Mouse (Mus musculus) MEL (cell line): ENCODE measurements around the gene Gm10643. TPM values are rescaled to one million over a fixed set of nuclear protein-coding genes. Genes with fewer than 3 reads are reported as not detected.

ENCODE experiments used
- DNase-seq: peaks from one replicate; pipeline ENCODE4 v3.0.0; 2011; ENCODE audit warnings: low read depth, low spot score
- H3K27ac ChIP-seq: 2 replicates; pipeline ENCODE4 v1.5.1; 2012; ENCODE audit warnings: low read depth, mild to moderate bottlenecking, control low read depth, low read length, moderate library complexity; ENCODE audit not compliant: control insufficient read depth
- H3K27me3 ChIP-seq, 2 experiments: fragments of 150-350 bp in 1 of 2; sonication (generic) in 1 of 2; 2 replicates each; pipeline ENCODE4 v1.6.1; 2012; ENCODE audit warnings: low read length in 2 of 2, mild to moderate bottlenecking in 2 of 2, improper control_type of control experiment in 1 of 2, moderate library complexity in 1 of 2; ENCODE audit not compliant: insufficient read depth in 2 of 2, control insufficient read depth in 1 of 2
- H3K36me3 ChIP-seq, 2 experiments: 2 replicates each; pipeline ENCODE4 v1.6.1; 2012 to 2014; ENCODE audit warnings: low read length in 2 of 2, improper control_type of control experiment in 1 of 2, inconsistent platforms in 1 of 2, mild to moderate bottlenecking in 1 of 2; ENCODE audit not compliant: insufficient read depth in 2 of 2, control insufficient read depth in 1 of 2
- H3K4me1 ChIP-seq, 2 experiments: fragments of 150-350 bp in 1 of 2; sonication (generic) in 1 of 2; 2 replicates each; pipeline ENCODE4 v1.6.1; 2012; ENCODE audit warnings: low read length in 2 of 2, improper control_type of control experiment in 1 of 2, mild to moderate bottlenecking in 1 of 2; ENCODE audit not compliant: insufficient read depth in 2 of 2, control insufficient read depth in 1 of 2
- H3K4me3 ChIP-seq, 2 experiments: fragments of 150-350 bp in 1 of 2; sonication (generic) in 1 of 2; 2 replicates each; pipeline ENCODE4 v1.5.1; 2012; ENCODE audit warnings: low read depth in 2 of 2, low read length in 2 of 2, mild to moderate bottlenecking in 2 of 2, moderate library complexity in 2 of 2, control low read depth in 1 of 2, improper control_type of control experiment in 1 of 2; ENCODE audit not compliant: control insufficient read depth in 1 of 2, insufficient read depth in 1 of 2
- H3K79me2 ChIP-seq: 2 replicates; pipeline ENCODE4 v1.6.1; 2012; ENCODE audit warnings: mild to moderate bottlenecking, low read length, moderate library complexity; ENCODE audit not compliant: control insufficient read depth, poor library complexity, insufficient read depth
- H3K9ac ChIP-seq: 2 replicates; pipeline ENCODE4 v1.6.1; 2012; ENCODE audit warnings: low read depth, mild to moderate bottlenecking, control low read depth, low read length, moderate library complexity; ENCODE audit not compliant: control insufficient read depth, poor library complexity, severe bottlenecking
- H3K9me3 ChIP-seq: fragments of 150-350 bp; sonication (generic); replicated peaks from 2 replicates; pipeline ENCODE4 v1.6.1; 2012; ENCODE audit warnings: mild to moderate bottlenecking, low read length, improper control_type of control experiment, moderate library complexity; ENCODE audit not compliant: insufficient read depth
- CHD1 ChIP-seq: IDR thresholded peaks from 2 replicates; pipeline ENCODE4 v1.6.1; 2012; ENCODE audit warnings: low read depth, mild to moderate bottlenecking, inconsistent platforms, low read length, improper control_type of control experiment
- CHD2 ChIP-seq: IDR thresholded peaks from 2 replicates; pipeline ENCODE4 v1.6.1; 2011; ENCODE audit warnings: low read length, improper control_type of control experiment
- CTCF ChIP-seq, 3 experiments: IDR thresholded peaks in 2 of 3; conservative IDR thresholded peaks in 1 of 3; 2 replicates each; pipeline ENCODE4 v1.5.1; 2011 to 2012; ENCODE audit warnings: low read length in 3 of 3, low read depth in 2 of 3, mild to moderate bottlenecking in 2 of 3, improper control_type of control experiment in 1 of 3, inconsistent platforms in 1 of 3, mixed read lengths in 1 of 3, moderate library complexity in 1 of 3; ENCODE audit not compliant: control insufficient read depth in 1 of 3, insufficient read depth in 1 of 3, poor library complexity in 1 of 3, severe bottlenecking in 1 of 3
- EP300 ChIP-seq, 2 experiments: IDR thresholded peaks; 2 replicates each; pipeline ENCODE4 v1.6.1; 2011; ENCODE audit warnings: improper control_type of control experiment in 2 of 2, low read length in 2 of 2, low read depth in 1 of 2, mild to moderate bottlenecking in 1 of 2
- ETS1 ChIP-seq: IDR thresholded peaks from 2 replicates; pipeline ENCODE4 v1.6.1; 2012; ENCODE audit warnings: low read depth, mild to moderate bottlenecking, inconsistent platforms, low read length, improper control_type of control experiment, moderate library complexity
- GABPA ChIP-seq: IDR thresholded peaks from 2 replicates; pipeline ENCODE4 v1.6.1; 2012; ENCODE audit warnings: low read depth, mild to moderate bottlenecking, inconsistent platforms, low read length, improper control_type of control experiment, moderate library complexity
- GATA1 ChIP-seq: IDR thresholded peaks from 2 replicates; pipeline ENCODE4 v1.6.1; 2011; ENCODE audit warnings: low read depth, low read length, improper control_type of control experiment
- HCFC1 ChIP-seq: IDR thresholded peaks from 2 replicates; pipeline ENCODE4 v1.6.1; 2012; ENCODE audit warnings: low read depth, mild to moderate bottlenecking, inconsistent platforms, low read length, improper control_type of control experiment, moderate library complexity
- JUND ChIP-seq: IDR thresholded peaks from 2 replicates; pipeline ENCODE4 v1.6.1; 2011; ENCODE audit warnings: low read depth, mild to moderate bottlenecking, improper control_type of control experiment, low read length
- KAT2A ChIP-seq: conservative IDR thresholded peaks from 2 replicates; pipeline ENCODE4 v1.6.1; 2012; ENCODE audit warnings: low read depth, low read length, improper control_type of control experiment, inconsistent platforms
- MAFK ChIP-seq: IDR thresholded peaks from 2 replicates; pipeline ENCODE4 v1.6.1; 2011; ENCODE audit warnings: low read depth, mild to moderate bottlenecking, low read length, improper control_type of control experiment, borderline replicate concordance
- MAZ ChIP-seq: IDR thresholded peaks from 2 replicates; pipeline ENCODE4 v1.6.1; 2012; ENCODE audit warnings: low read depth, mild to moderate bottlenecking, inconsistent platforms, low read length, improper control_type of control experiment
- MEF2A ChIP-seq: IDR thresholded peaks from 2 replicates; pipeline ENCODE4 v1.6.1; 2014; ENCODE audit warnings: low read depth, mild to moderate bottlenecking, inconsistent platforms, low read length, improper control_type of control experiment; ENCODE audit not compliant: poor library complexity, insufficient replicate concordance, severe bottlenecking; ENCODE audit errors: extremely low read depth
- NELFE ChIP-seq: IDR thresholded peaks from 2 replicates; pipeline ENCODE4 v1.6.1; 2011; ENCODE audit warnings: low read depth, low read length, improper control_type of control experiment
- POLR2AphosphoS5 ChIP-seq: IDR thresholded peaks from 2 replicates; pipeline ENCODE4 v1.6.1; 2012; ENCODE audit warnings: low read depth, borderline replicate concordance, mild to moderate bottlenecking, inconsistent platforms, low read length, moderate library complexity, mixed read lengths
- RCOR1 ChIP-seq: IDR thresholded peaks from 2 replicates; pipeline ENCODE4 v1.6.1; 2012; ENCODE audit warnings: low read depth, mild to moderate bottlenecking, inconsistent platforms, low read length, improper control_type of control experiment
- SIN3A ChIP-seq: IDR thresholded peaks from 2 replicates; pipeline ENCODE4 v1.6.1; 2012; ENCODE audit warnings: low read length, improper control_type of control experiment, inconsistent platforms
- TAL1 ChIP-seq: IDR thresholded peaks from 2 replicates; pipeline ENCODE4 v1.6.1; 2012; ENCODE audit warnings: mild to moderate bottlenecking, inconsistent platforms, low read length, moderate library complexity, mixed read lengths
- TBP ChIP-seq: IDR thresholded peaks from 2 replicates; pipeline ENCODE4 v1.8.0; 2011; ENCODE audit warnings: low read depth, low read length, improper control_type of control experiment
- UBTF ChIP-seq: IDR thresholded peaks from 2 replicates; pipeline ENCODE4 v1.6.1; 2012; ENCODE audit warnings: low read depth, mild to moderate bottlenecking, inconsistent platforms, low read length, improper control_type of control experiment, moderate library complexity, borderline replicate concordance; ENCODE audit not compliant: insufficient read depth
- USF2 ChIP-seq, 2 experiments: IDR thresholded peaks; 2 replicates each; pipeline ENCODE4 v1.6.1; 2011 to 2012; ENCODE audit warnings: improper control_type of control experiment in 2 of 2, low read length in 2 of 2, borderline replicate concordance in 1 of 2, inconsistent platforms in 1 of 2, low read depth in 1 of 2, mild to moderate bottlenecking in 1 of 2; ENCODE audit not compliant: insufficient read depth in 1 of 2
- ZKSCAN1 ChIP-seq: IDR thresholded peaks from 2 replicates; pipeline ENCODE4 v1.6.1; 2012; ENCODE audit warnings: low read depth, mild to moderate bottlenecking, inconsistent platforms, low read length, improper control_type of control experiment, moderate library complexity
- ZMIZ1 ChIP-seq: IDR thresholded peaks from 2 replicates; pipeline ENCODE4 v1.6.1; 2012; ENCODE audit warnings: low read depth, mild to moderate bottlenecking, inconsistent platforms, low read length, improper control_type of control experiment, moderate library complexity
- polyA plus RNA-seq, 2 experiments: library from polyadenylated mRNA; stranded (reverse) in 1 of 2; unstranded in 1 of 2; fragments of >175 nt in 1 of 2; fragments of >200 nt in 1 of 2; gene quantifications; 2 replicates each; pipeline versions ENCODE4 v1.2.1 to v1.2.4; 2012; ENCODE audit warnings: low replicate concordance in 2 of 2, low read depth in 1 of 2; ENCODE audit not compliant: insufficient read length in 2 of 2, insufficient read depth in 1 of 2, missing spikeins in 1 of 2
- total RNA-seq: library from RNA; depleted of rRNA; stranded (reverse); fragments of 300-350 nt; gene quantifications from 2 replicates; pipeline ENCODE4 v1.2.3, GENCODE M21; 2012; rRNA removed

Gm10643 gene
- total RNA-seq (0.23 and 0.26 TPM in 2 replicates), polyA plus RNA-seq (under 1 TPM in 1 of 2 experiments, not detected in 1; 0.28 TPM)

GRCm38 (mm10) chr8:84065037-84065436, at the start of gene Gm10643:
Gene Gm10643, minus strand, starts transcription at chr8:84065137.
- peak within 1 kb of the TSS; percentile 71 to 94 for H3K4me3 ChIP-seq
- no peaks in the 10 kb centered on the region for H3K9me3 ChIP-seq
- no peaks in the 10 kb centered on the region for H3K27me3 ChIP-seq
- peaks cover 14% of the 10 kb centered on the region for H3K79me2 ChIP-seq
- peaks cover 6 to 26% of the 10 kb centered on the region in 2 experiments for H3K4me1 ChIP-seq
- DNase-seq, result no peak
- peak within 1 kb of the TSS; percentile 93 for H3K27ac ChIP-seq
- H3K9ac ChIP-seq, result peak within 1 kb of the TSS; percentile 92
- TF ChIP-seq UBTF (no peak), MAZ (no peak), USF2 (IDR thresholded peaks at IDR 0.05; ENCODE audit: borderline replicate concordance in 1 of 2, insufficient read depth in 1 of 2, low read depth in 1 of 2, low read length in 2 of 2) (no peak), SIN3A (no peak), EP300 (IDR thresholded peaks at IDR 0.05; ENCODE audit: low read depth in 1 of 2, low read length in 2 of 2) (no peak), MEF2A (no peak), ETS1 (no peak), TBP (no peak)
- peaks cover 0 to 28% of the 10 kb centered on the region in 2 experiments; a peak in 2 of 4 replicates for H3K36me3 ChIP-seq

GRCm38 (mm10) chr8:84106216-84107040, 41.5 kb upstream of the Gm10643 start:
- TF ChIP-seq ZMIZ1 (no peak), CTCF (IDR thresholded peaks at IDR 0.05 in 2 of 3, conservative IDR thresholded peaks at IDR 0.05 in 1 of 3; ENCODE audit: control insufficient read depth in 1 of 3, insufficient read depth in 1 of 3, low read depth in 2 of 3, low read length in 3 of 3, poor library complexity in 1 of 3, severe bottlenecking in 1 of 3) (no peak), NELFE (no peak), GABPA (no peak), JUND (no peak), EP300 (IDR thresholded peaks at IDR 0.05; ENCODE audit: low read depth in 1 of 2, low read length in 2 of 2) (no peak), MAFK (no peak), RCOR1 (no peak), MEF2A (no peak), ZKSCAN1 (no peak), USF2 (IDR thresholded peaks at IDR 0.05; ENCODE audit: borderline replicate concordance in 1 of 2, insufficient read depth in 1 of 2, low read depth in 1 of 2, low read length in 2 of 2) (no peak), KAT2A (no peak), HCFC1 (no peak), TAL1 (no peak), POLR2AphosphoS5 (no peak), CHD1 (no peak), GATA1 (no peak), CHD2 (no peak), ETS1 (no peak)
- Histone ChIP-seq H3K79me2 (peaks cover 9% of the 10 kb centered on the region), H3K36me3 (peaks cover 0 to 9% of the 10 kb centered on the region in 2 experiments; a peak in 2 of 4 replicates), H3K9ac (no peak overlapping the region), H3K27ac (no peak overlapping the region), H3K27me3 (no peaks in the 10 kb centered on the region; a peak in 2 of 4 replicates), H3K4me1 (peaks cover 2 to 13% of the 10 kb centered on the region in 2 experiments; a peak in 3 of 4 replicates), H3K4me3 (no peak overlapping the region), H3K9me3 (no peaks in the 10 kb centered on the region)
- DNase-seq, result no peak
